8 mouse cellular contexts compared by ENCODE assay signal in genomic region chr2:101906379-101906690, GRCm38 (mm10). TPM values are rescaled to one million over a fixed set of nuclear protein-coding genes. Genes with fewer than 3 reads are reported as not detected.
DNase-seq lines count a peak whose midpoint lies in the region; ATAC-seq and TF ChIP-seq lines count a peak whose summit lies in the region.

No protein-coding gene starts in this region.

- 0 out of 4 replicates have a peak, but pooled peaks cover 0 to 4% of the 10 kb centered on the region in 2 experiments for H3K4me1 ChIP-seq in MEL (ENCODE audit: control insufficient read depth in 1 of 2, insufficient read depth in 2 of 2, low read length in 2 of 2)
- peaks cover 35% of the 10 kb centered on the region for H3K4me1 ChIP-seq in hindbrain, embryonic 10.5 days (replicated peaks)
- H3K4me1 ChIP-seq in liver, embryonic 16.5 days (ENCODE audit: control insufficient read depth, low read depth, low read length) = no peaks in the 10 kb centered on the region

- no peak for TF ChIP-seq POLR2A in MEL (IDR thresholded peaks at IDR 0.05; ENCODE audit: control insufficient read depth in 1 of 2, insufficient read depth in 1 of 2, low read depth in 1 of 2, low read length in 2 of 2, poor library complexity in 1 of 2)

- H3K4me3 ChIP-seq in MEL (ENCODE audit: control insufficient read depth in 1 of 2, insufficient read depth in 1 of 2, low read depth in 2 of 2, low read length in 2 of 2) = peak overlapping the region in 1 of 2 experiments; percentile 19; a peak in 2 of 4 replicates
- no peak overlapping the region for H3K4me3 ChIP-seq in hindbrain, embryonic 10.5 days
- peak overlapping the region; percentile 14; the same call in 1 of the 2 replicates for H3K4me3 ChIP-seq in liver, embryonic 16.5 days (ENCODE audit: low read depth, low read length)

- peak overlapping the region; percentile 38; the same call in 1 of the 2 replicates for H3K4me2 ChIP-seq in liver, embryonic 16.5 days (ENCODE audit: low read depth, low read length)

- WGBS in hindbrain, embryonic 10.5 days = 75% methylated on average over 5 of the region's 5 CpGs
- 44% methylated on average over 5 of the region's 5 CpGs for WGBS in liver, embryonic 16.5 days (ENCODE audit: insufficient replicate concordance)

- no peak for TF ChIP-seq EP300 in MEL (IDR thresholded peaks at IDR 0.05; ENCODE audit: low read depth in 1 of 2, low read length in 2 of 2)

- peak overlapping the region; percentile 24 for H3K9ac ChIP-seq in MEL (ENCODE audit: control insufficient read depth, low read depth, low read length, poor library complexity, severe bottlenecking)
- H3K9ac ChIP-seq in liver, embryonic 16.5 days (ENCODE audit: low read depth, low read length) = 0 out of 2 replicates have a peak overlapping the region, but pooled peaks have one; percentile 34

- no peak for TF ChIP-seq CTCF in MEL (IDR thresholded peaks at IDR 0.05 in 2 of 3, conservative IDR thresholded peaks at IDR 0.05 in 1 of 3; ENCODE audit: control insufficient read depth in 1 of 3, insufficient read depth in 1 of 3, low read depth in 2 of 3, low read length in 3 of 3, poor library complexity in 1 of 3, severe bottlenecking in 1 of 3)

- H3K27me3 ChIP-seq in MEL (ENCODE audit: control insufficient read depth in 1 of 2, insufficient read depth in 2 of 2, low read length in 2 of 2) = no peaks in the 10 kb centered on the region
- H3K27me3 ChIP-seq in hindbrain, embryonic 10.5 days (ENCODE audit: insufficient read depth, poor library complexity, severe bottlenecking) = no peaks in the 10 kb centered on the region
- no peaks in the 10 kb centered on the region for H3K27me3 ChIP-seq in liver, embryonic 16.5 days (ENCODE audit: control insufficient read depth, insufficient read depth, low read depth, low read length)

- no peak for TF ChIP-seq RAD21 in MEL (IDR thresholded peaks at IDR 0.05; ENCODE audit: low read depth, low read length)

- ATAC-seq in cerebellum, adult (ENCODE audit: insufficient number of reproducible peaks, low FRiP score, low TSS enrichment) = no peak
- no peak for ATAC-seq in liver, embryonic 16.5 days (ENCODE audit: low read depth)

- peak; percentile 41 to 59 for DNase-seq in cerebellum, adult 18-20 months
- DNase-seq in MEL (ENCODE audit: low read depth, low spot score) = no peak
- no peak for DNase-seq in hindbrain, embryonic 10.5 days (ENCODE audit: low spot score)
- no peak for DNase-seq in frontal cortex, postnatal 10 days (ENCODE audit: low spot score in 2 of 2)
- no peak for DNase-seq in frontal cortex, postnatal 25 days (ENCODE audit: low spot score in 2 of 2)
- DNase-seq in MN1 (ENCODE audit: low spot score) = no peak

- H3K9me3 ChIP-seq in MEL (replicated peaks; ENCODE audit: insufficient read depth, low read length) = no peaks in the 10 kb centered on the region
- H3K9me3 ChIP-seq in hindbrain, embryonic 10.5 days = no peaks in the 10 kb centered on the region
- no peaks in the 10 kb centered on the region for H3K9me3 ChIP-seq in liver, embryonic 16.5 days (replicated peaks; ENCODE audit: control insufficient read depth, low read length)

- no peak overlapping the region for H3K27ac ChIP-seq in MEL (ENCODE audit: control insufficient read depth, low read depth, low read length)
- peak overlapping the region; percentile 84 for H3K27ac ChIP-seq in hindbrain, embryonic 10.5 days
- H3K27ac ChIP-seq in liver, embryonic 16.5 days (ENCODE audit: low read length) = no peak overlapping the region

- H3K79me2 ChIP-seq in MEL (ENCODE audit: control insufficient read depth, insufficient read depth, low read length, poor library complexity) = no peaks in the 10 kb centered on the region

- no peaks in the 10 kb centered on the region for H3K36me3 ChIP-seq in MEL (ENCODE audit: control insufficient read depth in 1 of 2, insufficient read depth in 2 of 2, low read length in 2 of 2)
- H3K36me3 ChIP-seq in hindbrain, embryonic 10.5 days = peaks cover 9% of the 10 kb centered on the region; the same call in 1 of the 2 replicates
- no peaks in the 10 kb centered on the region for H3K36me3 ChIP-seq in liver, embryonic 16.5 days (ENCODE audit: control insufficient read depth, insufficient read depth)

TF ChIP-seq in MEL, 35 proteins besides CTCF, POLR2A, EP300 and RAD21:
- TF ChIP-seq CHD2 (IDR thresholded peaks at IDR 0.05; ENCODE audit: low read length) = no peak
- no peak for TF ChIP-seq USF1 (IDR thresholded peaks at IDR 0.05; ENCODE audit: low read depth, low read length)
- TF ChIP-seq GATA1 (IDR thresholded peaks at IDR 0.05; ENCODE audit: low read depth, low read length) = no peak
- TF ChIP-seq POLR2AphosphoS5 (IDR thresholded peaks at IDR 0.05; ENCODE audit: borderline replicate concordance, low read depth, low read length) = no peak
- TF ChIP-seq JUND (IDR thresholded peaks at IDR 0.05; ENCODE audit: low read depth, low read length) = no peak
- TF ChIP-seq USF2 (IDR thresholded peaks at IDR 0.05; ENCODE audit: borderline replicate concordance in 1 of 2, insufficient read depth in 1 of 2, low read depth in 1 of 2, low read length in 2 of 2) = no peak
- no peak for TF ChIP-seq ZMIZ1 (IDR thresholded peaks at IDR 0.05; ENCODE audit: low read depth, low read length)
- TF ChIP-seq TAL1 (IDR thresholded peaks at IDR 0.05; ENCODE audit: low read length) = no peak
- no peak for TF ChIP-seq POLR2AphosphoS2 (IDR thresholded peaks at IDR 0.05; ENCODE audit: low read length)
- TF ChIP-seq UBTF (IDR thresholded peaks at IDR 0.05; ENCODE audit: borderline replicate concordance, insufficient read depth, low read depth, low read length) = no peak
- TF ChIP-seq ZC3H11A (IDR thresholded peaks at IDR 0.05; ENCODE audit: low read depth, low read length) = no peak
- no peak for TF ChIP-seq MXI1 (IDR thresholded peaks at IDR 0.05; ENCODE audit: low read depth, low read length)
- no peak for TF ChIP-seq HCFC1 (IDR thresholded peaks at IDR 0.05; ENCODE audit: low read depth, low read length)
- no peak for TF ChIP-seq SMC3 (IDR thresholded peaks at IDR 0.05; ENCODE audit: low read depth, low read length)

RNA-seq across cellular contexts. Expression of gene Commd9, which starts 20.3 kb away (rescaled TPM):
- total RNA-seq in MEL (2012; rRNA removed) = 50.6 and 62.8 TPM in 2 replicates
- polyA plus RNA-seq in MEL (2012; ENCODE audit: insufficient read depth in 1 of 2, insufficient read length in 2 of 2, low read depth in 1 of 2, low replicate concordance in 2 of 2, missing spikeins in 1 of 2) = 10 to 100 TPM in 1 of 2 experiments, not detected in 1; 57.6 TPM
- 71.5 and 85.4 TPM in 2 replicates for polyA plus RNA-seq in hindbrain, embryonic 10.5 days (2016; fragmentation: Nextera tagmentation; extraction: Ambion mirVana)
- 19.9 and 21.7 TPM in 2 replicates for polyA plus RNA-seq in liver, embryonic 16.5 days (2015; fragmentation: Nextera tagmentation; extraction: Ambion mirVana)

RNA-seq across cellular contexts. Expression of gene Prr5l, which starts 23.5 kb away (rescaled TPM):
- total RNA-seq in MEL (2012; rRNA removed) = 0.04 TPM in 1 of 2 replicates, not detected in the other
- not detected for polyA plus RNA-seq in MEL (2012; ENCODE audit: insufficient read depth in 1 of 2, insufficient read length in 2 of 2, low read depth in 1 of 2, low replicate concordance in 2 of 2, missing spikeins in 1 of 2)
- polyA plus RNA-seq in hindbrain, embryonic 10.5 days (2016; fragmentation: Nextera tagmentation; extraction: Ambion mirVana) = 17.8 and 21.6 TPM in 2 replicates
- polyA plus RNA-seq in liver, embryonic 16.5 days (2015; fragmentation: Nextera tagmentation; extraction: Ambion mirVana) = 5.2 and 5.4 TPM in 2 replicates

Comparison
In these comparisons a context has a peak if more than half of its experiments do, and no peak if none do; other contexts are left out.
1. DNase-seq: peak in cerebellum, adult 18-20 months (2 of 2); none in MEL (single experiment), hindbrain, embryonic 10.5 days (single experiment), frontal cortex, postnatal 10 days (0 of 2), frontal cortex, postnatal 25 days (0 of 2) and MN1 (single experiment).